Mouse (Mus musculus) limb, embryonic 14.5 days (tissue): Measurements from ENCODE around the gene Tcf7. TPM values are rescaled to one million over a fixed set of nuclear protein-coding genes. Genes with fewer than 3 reads are reported as not detected.

Source experiments
- ATAC-seq: fragments of 200-750 bp; cut with Nextera tagmentation; 2 replicates; pipeline ENCODE4 v1.8.0; 2017; ENCODE audit warnings: low read depth, moderate number of reproducible peaks, moderate TSS enrichment; ENCODE audit not compliant: low FRiP score
- DNase-seq: peaks from one replicate; pipeline ENCODE4 v3.0.0-alpha.2; 2015; ENCODE audit warnings: low spot score
- H3K27ac ChIP-seq: fragments of 300-500 bp; sonication (generic); replicated peaks from 2 replicates; pipeline ENCODE4 v1.5.1; 2014; ENCODE audit warnings: low read depth, mild to moderate bottlenecking, low read length, moderate library complexity, mixed read lengths
- H3K27me3 ChIP-seq: fragments of 300-500 bp; sonication (generic); 2 replicates; pipeline ENCODE4 v1.6.1; 2014; ENCODE audit warnings: low read length, mixed read lengths; ENCODE audit not compliant: control insufficient read depth, insufficient read depth
- H3K36me3 ChIP-seq: fragments of 300-500 bp; sonication (generic); 2 replicates; pipeline ENCODE4 v1.6.1; 2014; ENCODE audit warnings: mild to moderate bottlenecking, low read length, moderate library complexity, mixed read lengths; ENCODE audit not compliant: control insufficient read depth, insufficient read depth
- H3K4me1 ChIP-seq: fragments of 300-500 bp; sonication (generic); 2 replicates; pipeline ENCODE4 v1.6.1; 2014; ENCODE audit warnings: antibody characterized with exemption, low read length, mixed read lengths; ENCODE audit not compliant: control insufficient read depth, insufficient read depth
- H3K4me2 ChIP-seq: fragments of 300-500 bp; sonication (generic); replicated peaks from 2 replicates; pipeline ENCODE4 v1.6.1; 2014; ENCODE audit warnings: low read depth, mild to moderate bottlenecking, low read length, moderate library complexity; ENCODE audit not compliant: severe bottlenecking
- H3K4me3 ChIP-seq: fragments of 300-500 bp; sonication (generic); replicated peaks from 2 replicates; pipeline ENCODE4 v1.5.1; 2014; ENCODE audit warnings: low read length
- H3K9ac ChIP-seq: fragments of 300-500 bp; sonication (generic); 2 replicates; pipeline ENCODE4 v1.6.1; 2014; ENCODE audit warnings: mild to moderate bottlenecking, low read depth, low read length, moderate library complexity; ENCODE audit not compliant: severe bottlenecking
- H3K9me3 ChIP-seq: fragments of 300-500 bp; sonication (generic); 2 replicates; pipeline ENCODE4 v1.6.1; 2016; ENCODE audit warnings: low read length; ENCODE audit not compliant: control insufficient read depth
- POLR2A ChIP-seq: fragments of 200-500 bp; IDR thresholded peaks from 2 replicates; pipeline ENCODE4 v1.8.0; 2012; ENCODE audit warnings: inconsistent platforms, mild to moderate bottlenecking, moderate library complexity, borderline replicate concordance; ENCODE audit not compliant: insufficient read depth, insufficient read length; ENCODE audit errors: extremely low read depth
- WGBS: fragments of 180-500 bp; shearing (Covaris S2); extraction: QIAGEN DNeasy Blood & Tissue Kit; methylation state at CpG from one replicate; pipeline ENCODE4 v1.1.7; 2014; 5-methylcytosine and 5-hydroxymethylcytosine counted together
- polyA plus RNA-seq, 2 experiments: library from polyadenylated mRNA; depleted of rRNA in 1 of 2; stranded (reverse) in 1 of 2; unstranded in 1 of 2; fragments of >200 nt; fragmentation: Nextera tagmentation in 1 of 2; extraction: Ambion mirVana in 1 of 2; gene quantifications; 2 replicates each; pipeline versions ENCODE4 v1.2.1 to v1.2.3; 2012 to 2014

Tcf7 gene
- polyA plus RNA-seq, 2 experiments, result 13.2 to 14.0 TPM

DNA sequence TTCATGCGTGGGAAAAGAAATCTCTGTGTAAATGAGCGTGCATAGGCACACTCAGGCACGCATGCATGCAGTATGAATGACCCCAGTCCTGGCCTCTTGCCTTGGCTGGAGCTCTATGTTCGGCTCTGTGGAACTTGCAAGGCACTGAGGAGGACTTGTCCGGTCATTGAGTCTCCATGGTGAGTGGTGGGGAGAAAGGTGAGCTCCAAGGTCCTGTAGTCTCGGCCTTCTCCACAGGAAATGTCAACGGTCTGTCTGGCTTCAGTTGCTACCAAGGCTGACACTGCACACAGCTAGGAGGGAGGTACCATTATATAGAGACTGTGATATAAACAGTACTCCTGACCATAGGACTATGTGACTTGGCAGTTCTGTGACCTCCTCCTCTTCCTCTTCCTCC is 23.6 kb upstream of the Tcf7 start:
- 84% methylated on average over 7 of the region's 7 CpGs for WGBS
- no peaks in the 10 kb centered on the region for H3K36me3 ChIP-seq
- no peak for TF ChIP-seq POLR2A
- no peaks in the 10 kb centered on the region for H3K4me1 ChIP-seq
- ATAC-seq (no peak), DNase-seq (no peak)
- no peak overlapping the region for H3K9ac ChIP-seq
- H3K9me3 ChIP-seq, result no peaks in the 10 kb centered on the region
- no peaks in the 10 kb centered on the region for H3K27me3 ChIP-seq
- no peak overlapping the region for H3K4me2 ChIP-seq
- H3K4me3 ChIP-seq, result no peak overlapping the region
- no peak overlapping the region for H3K27ac ChIP-seq

DNA sequence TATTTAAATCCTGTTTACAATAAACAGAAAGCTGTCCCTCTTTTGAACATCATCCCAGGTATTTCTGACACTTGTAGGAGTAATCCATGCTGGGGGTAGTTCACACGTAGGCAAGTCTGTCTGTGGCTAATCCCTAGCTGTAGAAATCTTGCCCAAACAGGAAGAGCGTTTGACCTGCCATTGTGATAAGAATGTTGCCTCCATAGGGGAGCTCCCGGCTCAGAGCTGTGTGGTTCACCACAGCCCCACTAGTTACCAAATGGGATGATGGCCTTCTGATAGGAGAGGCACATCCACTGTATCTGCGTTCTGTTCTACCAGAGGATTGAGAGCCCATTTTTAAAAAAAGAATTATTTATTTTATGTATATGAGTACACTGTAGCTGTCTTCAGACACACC is 22.5 kb upstream of the Tcf7 start:
- Histone ChIP-seq H3K4me1 (no peaks in the 10 kb centered on the region), H3K9me3 (no peaks in the 10 kb centered on the region), H3K36me3 (no peaks in the 10 kb centered on the region), H3K27ac (no peak overlapping the region), H3K9ac (no peak overlapping the region), H3K4me3 (no peak overlapping the region), H3K27me3 (no peaks in the 10 kb centered on the region), H3K4me2 (no peak overlapping the region)
- TF ChIP-seq POLR2A, result no peak
- DNase-seq (no peak), ATAC-seq (no peak)
- 67% methylated on average over 4 of the region's 4 CpGs for WGBS

DNA sequence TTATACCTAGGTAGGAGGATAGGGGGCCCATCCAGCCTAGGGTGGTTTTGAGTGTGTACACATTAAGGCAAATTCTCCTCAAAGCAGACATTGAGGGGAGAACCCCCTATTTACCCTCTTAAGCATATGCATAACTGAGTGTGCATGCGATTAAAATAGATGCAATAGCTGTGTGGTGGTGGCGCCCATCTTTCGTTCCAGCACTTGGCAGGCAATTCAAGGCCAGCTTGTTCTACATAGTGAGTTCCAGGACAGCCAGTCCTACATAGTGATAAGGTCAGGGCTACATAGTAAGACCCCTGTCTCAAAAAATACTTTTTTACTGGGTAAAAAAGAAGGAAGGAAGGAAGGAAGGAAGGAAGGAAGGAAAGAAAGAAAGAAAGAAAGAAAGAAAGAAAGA is 19.9 kb upstream of the Tcf7 start:
- H3K36me3 ChIP-seq, result no peaks in the 10 kb centered on the region
- no peak overlapping the region for H3K9ac ChIP-seq
- no peak overlapping the region for H3K4me3 ChIP-seq
- no peak for TF ChIP-seq POLR2A
- H3K4me1 ChIP-seq, result no peaks in the 10 kb centered on the region
- DNase-seq (no peak), ATAC-seq (no peak)
- WGBS, result 95% methylated on average over 3 of the region's 3 CpGs
- H3K27ac ChIP-seq, result no peak overlapping the region
- no peaks in the 10 kb centered on the region for H3K27me3 ChIP-seq
- H3K4me2 ChIP-seq, result no peak overlapping the region
- no peaks in the 10 kb centered on the region for H3K9me3 ChIP-seq

DNA sequence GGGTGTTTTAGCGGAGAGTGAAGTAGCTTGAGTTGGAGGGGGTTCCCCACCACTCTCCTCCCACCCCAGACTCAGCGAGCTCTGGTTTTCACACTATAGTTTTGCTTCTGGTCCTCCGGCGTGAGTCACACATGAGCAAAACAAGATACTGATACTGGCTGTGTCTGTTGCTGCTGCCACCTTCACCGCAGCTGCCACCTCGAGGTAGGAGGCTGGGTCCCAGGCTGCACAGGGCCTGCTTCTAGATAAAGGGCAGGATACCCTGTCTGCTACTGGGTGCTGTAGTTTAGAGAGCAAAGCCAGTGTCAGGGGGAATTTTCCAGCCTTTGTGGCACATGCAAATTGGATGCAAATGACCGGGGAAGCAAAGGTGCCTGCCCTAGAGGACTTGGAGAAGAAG is 16.9 kb upstream of the Tcf7 start:
- Histone ChIP-seq H3K4me3 (no peak overlapping the region), H3K27me3 (no peaks in the 10 kb centered on the region), H3K4me2 (no peak overlapping the region), H3K9me3 (no peaks in the 10 kb centered on the region), H3K9ac (no peak overlapping the region), H3K4me1 (no peaks in the 10 kb centered on the region), H3K27ac (no peak overlapping the region), H3K36me3 (no peaks in the 10 kb centered on the region)
- DNase-seq (no peak), ATAC-seq (no peak)
- TF ChIP-seq POLR2A, result no peak
- 64% methylated on average over 7 of the region's 7 CpGs for WGBS

DNA sequence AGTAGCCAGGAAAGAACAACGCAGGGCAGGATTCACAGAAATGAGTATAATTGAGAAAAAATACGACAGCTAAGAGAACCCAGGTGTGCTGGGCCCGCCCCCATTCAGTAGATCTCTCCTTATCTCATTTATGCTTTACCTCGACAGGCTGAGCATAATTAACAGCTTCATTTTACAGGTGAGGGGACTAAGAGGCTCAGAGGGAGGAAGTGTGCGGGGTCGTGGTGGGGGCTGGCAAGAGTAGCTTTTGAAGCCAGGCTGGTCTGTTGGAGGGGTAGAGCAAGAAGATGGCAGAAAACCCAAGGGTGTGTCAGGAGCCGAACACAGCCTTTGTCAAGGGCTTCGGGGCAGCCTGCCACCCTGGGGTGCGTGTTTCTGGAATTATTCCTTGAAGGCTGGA is 16.1 kb upstream of the Tcf7 start:
- no peak for ATAC-seq
- no peak overlapping the region for H3K4me2 ChIP-seq
- no peaks in the 10 kb centered on the region for H3K27me3 ChIP-seq
- H3K4me1 ChIP-seq, result no peaks in the 10 kb centered on the region
- H3K27ac ChIP-seq, result no peak overlapping the region
- no peaks in the 10 kb centered on the region for H3K9me3 ChIP-seq
- H3K4me3 ChIP-seq, result no peak overlapping the region
- no peak for DNase-seq
- no peak overlapping the region for H3K9ac ChIP-seq
- no peak for TF ChIP-seq POLR2A
- 65% methylated on average over 9 of the region's 9 CpGs for WGBS
- H3K36me3 ChIP-seq, result no peaks in the 10 kb centered on the region

DNA sequence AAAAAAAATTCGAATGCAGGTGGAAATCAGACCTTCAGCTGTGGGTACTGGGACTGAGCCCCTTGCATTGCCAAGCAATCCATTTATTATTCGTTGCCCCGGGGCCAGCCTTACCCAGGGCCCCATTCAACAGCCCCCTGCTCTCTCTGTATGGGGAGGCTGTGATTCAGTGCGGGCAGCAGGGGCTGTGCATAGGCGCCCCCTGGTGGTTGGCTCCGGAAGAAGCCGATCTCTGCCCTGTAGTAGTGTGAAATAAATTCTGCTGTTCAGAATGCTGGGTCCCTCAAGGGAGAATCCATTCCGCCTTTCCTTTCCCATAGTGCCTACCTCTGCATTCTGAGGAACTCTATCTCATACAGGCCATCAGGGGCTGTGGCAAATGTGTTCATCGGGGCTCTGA is 14.5 kb upstream of the Tcf7 start:
- Histone ChIP-seq H3K4me1 (no peaks in the 10 kb centered on the region), H3K9me3 (no peaks in the 10 kb centered on the region), H3K27me3 (no peaks in the 10 kb centered on the region), H3K9ac (no peak overlapping the region), H3K36me3 (no peaks in the 10 kb centered on the region), H3K4me2 (no peak overlapping the region), H3K27ac (no peak overlapping the region), H3K4me3 (no peak overlapping the region)
- peak; percentile 67 for ATAC-seq
- WGBS, result 20% methylated on average over 9 of the region's 9 CpGs
- DNase-seq, result peak; percentile 57
- no peak for TF ChIP-seq POLR2A
